Mouse (Mus musculus) splenic B cell, adult 2 months (primary cell): ENCODE data around the gene Doc2b.
A peak's percentile ranks its signal among the peaks of the same experiment; 100 is the strongest.
"Not testable (repeated sequence)": the region's sequence is repeated elsewhere in the genome, so short reads cannot be mapped to it uniquely, and the experiment has no call there.

Experiments used
- DNase-seq: peaks from one replicate; pipeline ENCODE4 v3.0.0-alpha.2; 2011; ENCODE audit warnings: low read depth, low spot score
- H3K27me3 ChIP-seq: 2 replicates; pipeline ENCODE4 v1.6.1; 2012; ENCODE audit warnings: mild to moderate bottlenecking, low read length, moderate library complexity, mixed read lengths; ENCODE audit not compliant: control insufficient read depth, poor library complexity, insufficient read depth, severe bottlenecking
- H3K36me3 ChIP-seq: 2 replicates; pipeline ENCODE4 v1.6.1; 2012; ENCODE audit warnings: mild to moderate bottlenecking, low read length, moderate library complexity, mixed read lengths; ENCODE audit not compliant: control insufficient read depth, poor library complexity, insufficient read depth, severe bottlenecking

Gene Doc2b

DNA sequence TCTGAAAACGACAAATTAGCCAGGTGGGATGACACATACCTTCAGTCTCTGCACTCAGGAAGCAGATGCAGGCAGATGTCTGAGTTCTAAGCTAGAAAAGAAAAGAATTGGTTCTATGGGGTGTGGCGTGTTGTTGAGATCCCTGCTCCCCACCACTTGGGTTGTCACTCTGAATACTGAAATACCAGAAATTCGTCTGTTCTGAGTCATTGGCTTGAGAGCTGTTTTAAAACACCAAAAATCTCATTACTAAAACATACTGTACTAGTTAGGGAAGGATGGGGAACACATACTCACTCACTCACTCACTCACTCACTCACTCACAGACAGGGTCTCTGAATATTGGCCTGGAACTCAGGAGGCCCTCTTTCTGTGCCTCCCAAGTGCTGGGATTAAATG lies 58.9 kb downstream of the Doc2b start:
- no peak for DNase-seq
- Histone ChIP-seq H3K36me3 (peaks cover 2% of the 10 kb centered on the region; the same call in 1 of the 2 replicates), H3K27me3 (no peaks in the 10 kb centered on the region)

GRCm38 (mm10) chr11:75735462-75736252 lies 60.2 kb downstream of the Doc2b start:
- Histone ChIP-seq H3K36me3 (peaks cover 2% of the 10 kb centered on the region; the same call in 1 of the 2 replicates), H3K27me3 (no peaks in the 10 kb centered on the region)
- no peak for DNase-seq

- peak; percentile 62 for DNase-seq
Measured at GRCm38 (mm10) chr11:75733227-75733940, 62.5 kb downstream of the Doc2b start.

GRCm38 (mm10) chr11:75732434-75733226 lies 63.2 kb downstream of the Doc2b start, which contains the start of gene Ywhae:
Gene Ywhae (plus strand): TSS chr11:75732869.
- DNase-seq: peak; percentile 89
- Histone ChIP-seq H3K27me3 (no peaks in the 10 kb centered on the region), H3K36me3 (peaks cover 2% of the 10 kb centered on the region; the same call in 1 of the 2 replicates)

More at GRCm38 (mm10) chr11:75733227-75733940, 62.5 kb downstream of the Doc2b start:
- no peaks in the 10 kb centered on the region for H3K27me3 ChIP-seq
- peaks cover 2% of the 10 kb centered on the region; the same call in 1 of the 2 replicates for H3K36me3 ChIP-seq

- not testable (repeated sequence) for H3K36me3 ChIP-seq, H3K27me3 ChIP-seq
- DNase-seq: peak; percentile 42
Measured at GRCm38 (mm10) chr11:75727659-75728058, 68.2 kb downstream of the Doc2b start.

DNA sequence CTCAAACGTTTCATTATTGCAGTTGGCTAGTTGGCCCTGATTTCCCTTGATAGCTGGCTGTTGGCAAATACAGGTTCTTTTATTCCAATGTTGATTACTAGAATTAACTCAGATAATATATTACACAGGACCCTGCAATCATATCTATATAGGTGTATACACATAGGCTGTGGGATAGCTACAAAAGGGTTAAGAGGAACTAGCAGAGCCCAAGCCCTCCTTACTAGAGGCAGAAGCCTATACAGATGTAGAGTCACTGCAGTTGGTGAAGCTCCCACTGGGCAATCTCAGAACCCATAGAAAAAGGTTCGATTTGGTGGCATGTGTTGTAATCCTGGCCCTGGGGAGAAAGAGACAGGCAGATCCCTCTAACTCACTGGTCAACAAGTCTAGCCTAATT lies 68.7 kb downstream of the Doc2b start:
- Histone ChIP-seq H3K27me3 (no peaks in the 10 kb centered on the region), H3K36me3 (no peaks in the 10 kb centered on the region)
- no peak for DNase-seq

DNA sequence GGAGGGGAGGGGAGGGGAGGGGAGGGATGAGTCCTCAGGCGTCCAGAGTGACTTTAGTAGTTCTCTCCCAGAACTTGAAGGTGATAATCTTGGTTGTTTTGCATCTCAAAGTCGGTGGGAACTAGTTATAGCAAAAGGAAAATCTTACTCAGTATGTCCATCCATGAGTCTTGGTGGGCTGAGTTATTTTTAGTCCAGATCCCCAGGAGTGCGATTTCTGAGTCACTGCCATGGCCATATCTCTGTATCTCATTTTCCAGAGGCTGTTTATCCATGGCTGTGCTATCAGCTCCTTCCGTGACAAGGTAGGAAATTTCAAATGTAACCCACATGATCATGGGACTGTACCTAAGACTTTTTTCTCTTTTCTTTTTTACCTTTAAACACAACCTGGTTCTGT lies 73.5 kb downstream of the Doc2b start:
- H3K27me3 ChIP-seq: no peaks in the 10 kb centered on the region
- no peaks in the 10 kb centered on the region for H3K36me3 ChIP-seq
- DNase-seq: no peak
